Mouse (Mus musculus): Measurements from ENCODE around the gene Tmem213. TPM values are rescaled to one million over a fixed set of nuclear protein-coding genes. Genes with fewer than 3 reads are reported as not detected.

The Tmem213 gene
- polyA plus RNA-seq, 1 experiment = not detected

GRCm38 (mm10) chr6:38164705-38165104, 55.6 kb downstream of the Tmem213 start:
- no peaks in the 10 kb centered on the region for H3K4me1 ChIP-seq (ENCODE audit: control insufficient read depth, insufficient read depth, low read length)
- no peak overlapping the region for H3K4me3 ChIP-seq (ENCODE audit: insufficient read depth, low read length)
- H3K27ac ChIP-seq (ENCODE audit: insufficient read depth, low read depth, low read length) = no peak overlapping the region
- TF ChIP-seq POLR2A (IDR thresholded peaks at IDR 0.05; ENCODE audit: borderline replicate concordance, low read depth, low read length) (no peak), CTCF (IDR thresholded peaks at IDR 0.05; ENCODE audit: low read depth, low read length) (no peak)

GRCm38 (mm10) chr6:38165385-38165784, 56.3 kb downstream of the Tmem213 start:
- no peak overlapping the region for H3K4me3 ChIP-seq (ENCODE audit: insufficient read depth, low read length)
- TF ChIP-seq POLR2A (IDR thresholded peaks at IDR 0.05; ENCODE audit: borderline replicate concordance, low read depth, low read length) = no peak
- no peak for TF ChIP-seq CTCF (IDR thresholded peaks at IDR 0.05; ENCODE audit: low read depth, low read length)
- H3K27ac ChIP-seq (ENCODE audit: insufficient read depth, low read depth, low read length) = no peak overlapping the region
- no peaks in the 10 kb centered on the region for H3K4me1 ChIP-seq (ENCODE audit: control insufficient read depth, insufficient read depth, low read length)

Other genes starting within 250 kb of the Tmem213 start
- gene Trim24, start 238.4 kb upstream of the Tmem213 start, polyA plus RNA-seq (2012; ENCODE audit: insufficient read depth, insufficient read length, missing spikeins) = 18.7 and 20.1 TPM in 2 replicates
- gene Svopl, start 62.3 kb upstream of the Tmem213 start, polyA plus RNA-seq (2012; ENCODE audit: insufficient read depth, insufficient read length, missing spikeins) = not detected in 2 replicates
- not detected in 2 replicates for gene Atp6v0a4, start 15.3 kb downstream of the Tmem213 start, polyA plus RNA-seq (2012; ENCODE audit: insufficient read depth, insufficient read length, missing spikeins)
- 0.11 and 0.20 TPM in 2 replicates for gene D630045J12Rik, start 144.8 kb downstream of the Tmem213 start, polyA plus RNA-seq (2012; ENCODE audit: insufficient read depth, insufficient read length, missing spikeins)
- 0.32 and 0.39 TPM in 2 replicates for gene Zc3hav1l, start 190.0 kb downstream of the Tmem213 start, polyA plus RNA-seq (2012; ENCODE audit: insufficient read depth, insufficient read length, missing spikeins)
- gene Zc3hav1, start 245.3 kb downstream of the Tmem213 start, polyA plus RNA-seq (2012; ENCODE audit: insufficient read depth, insufficient read length, missing spikeins) = 76.7 and 83.5 TPM in 2 replicates